Mouse (Mus musculus): ENCODE results near the gene Igbp1b.

- TF ChIP-seq CTCF (conservative IDR thresholded peaks at IDR 0.05; ENCODE audit: low read length): no peak
- TF ChIP-seq NANOG (IDR thresholded peaks at IDR 0.05; ENCODE audit: borderline replicate concordance, low read length): no peak
Observed at GRCm38 (mm10) chr6:138645604-138646003, 12.7 kb downstream of the Igbp1b start.

Data from E14TG2a.4 (cell line).